Comparison of ENCODE assay signal across 8 mouse cellular contexts in the genomic region with DNA sequence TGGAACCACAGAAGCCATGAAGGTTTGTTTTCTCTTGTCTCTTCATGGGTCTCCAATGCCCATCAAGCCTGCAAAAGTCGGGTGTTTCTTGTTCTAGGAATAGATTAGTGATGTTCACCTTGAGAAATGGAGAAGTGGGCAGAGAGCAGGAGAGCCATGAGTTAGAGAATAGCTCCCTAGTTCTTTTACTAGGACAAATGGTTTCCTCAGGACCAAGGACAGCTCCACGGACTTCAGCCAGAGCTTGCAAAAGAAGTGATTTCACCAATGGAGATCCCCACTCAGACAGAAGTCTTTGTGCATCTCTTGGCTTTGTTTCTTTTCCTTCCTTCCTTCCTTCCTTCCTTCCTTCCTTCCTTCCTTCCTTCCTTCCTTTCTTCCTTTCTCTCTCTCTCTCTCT.
DNase-seq lines count a peak whose midpoint lies in the region; ATAC-seq and TF ChIP-seq lines count a peak whose summit lies in the region.

No protein-coding gene starts in this region.

- no peak overlapping the region for H3K9ac ChIP-seq in lung, postnatal 0 days (replicated peaks; ENCODE audit: low read depth)
- H3K9ac ChIP-seq in midbrain, postnatal 0 days (replicated peaks; ENCODE audit: low read length, poor library complexity, severe bottlenecking): no peak overlapping the region
- H3K9ac ChIP-seq in intestine, embryonic 15.5 days: no peak overlapping the region

- no peak overlapping the region for H3K4me2 ChIP-seq in lung, postnatal 0 days (replicated peaks; ENCODE audit: low read depth, low read length)
- no peak overlapping the region for H3K4me2 ChIP-seq in midbrain, postnatal 0 days (ENCODE audit: low read depth, low read length, poor library complexity, severe bottlenecking)
- no peak overlapping the region for H3K4me2 ChIP-seq in intestine, embryonic 15.5 days (replicated peaks)

- no peaks in the 10 kb centered on the region for H3K36me3 ChIP-seq in lung, postnatal 0 days (ENCODE audit: insufficient read depth, low read length)
- no peaks in the 10 kb centered on the region for H3K36me3 ChIP-seq in embryonic facial prominence, embryonic 10.5 days (replicated peaks)
- H3K36me3 ChIP-seq in midbrain, postnatal 0 days (ENCODE audit: insufficient read depth, low read length): no peaks in the 10 kb centered on the region
- no peaks in the 10 kb centered on the region for H3K36me3 ChIP-seq in intestine, embryonic 15.5 days

- no peak for TF ChIP-seq EP300 in lung, postnatal 0 days (IDR thresholded peaks at IDR 0.05)

- no peak for TF ChIP-seq POLR2A in lung, adult 2 months (IDR thresholded peaks at IDR 0.05; ENCODE audit: borderline replicate concordance, extremely low read depth, low read depth, low read length)

- 2% methylated on average over 2 of the region's 2 CpGs for WGBS in lung, postnatal 0 days
- WGBS in lung, adult 2 months: 7% methylated on average over 2 of the region's 2 CpGs
- 6% methylated on average over 2 of the region's 2 CpGs for WGBS in embryonic facial prominence, embryonic 10.5 days
- 8% methylated on average over 2 of the region's 2 CpGs for WGBS in midbrain, postnatal 0 days
- WGBS in intestine, embryonic 15.5 days: 9% methylated on average over 2 of the region's 2 CpGs

- no peak for TF ChIP-seq CTCF in lung, postnatal 0 days (IDR thresholded peaks at IDR 0.05)
- no peak for TF ChIP-seq CTCF in lung, adult 2 months (IDR thresholded peaks at IDR 0.05; ENCODE audit: insufficient read depth, low read length)
- TF ChIP-seq CTCF in midbrain, postnatal 0 days (IDR thresholded peaks at IDR 0.05): no peak

- no peak overlapping the region for H3K27ac ChIP-seq in lung, postnatal 0 days (ENCODE audit: low read length)
- H3K27ac ChIP-seq in embryonic facial prominence, embryonic 10.5 days (replicated peaks): no peak overlapping the region
- no peak overlapping the region for H3K27ac ChIP-seq in midbrain, postnatal 0 days (ENCODE audit: low read depth, low read length)
- H3K27ac ChIP-seq in intestine, embryonic 15.5 days: no peak overlapping the region

- ATAC-seq in lung, postnatal 0 days: no peak
- no peak for ATAC-seq in midbrain, postnatal 0 days (ENCODE audit: low FRiP score)
- ATAC-seq in intestine, embryonic 15.5 days: no peak

- peak; percentile 54 for DNase-seq in lung, postnatal 0 days (ENCODE audit: low spot score)
- DNase-seq in lung, adult 2 months: no peak
- peak; percentile 30 to 83 for DNase-seq in adrenal gland, adult (ENCODE audit: inconsistent age in 2 of 2, low spot score in 1 of 2)
- DNase-seq in embryonic facial prominence, embryonic 10.5 days (ENCODE audit: low spot score): peak; percentile 71
- DNase-seq in midbrain, postnatal 0 days (ENCODE audit: low spot score): peak; percentile 39
- DNase-seq in left cerebral cortex, adult 18-20 months (ENCODE audit: low spot score in 2 of 2): no peak
- DNase-seq in frontal cortex, postnatal 25 days (ENCODE audit: low spot score in 2 of 2): no peak

- no peak overlapping the region for H3K4me3 ChIP-seq in lung, postnatal 0 days (ENCODE audit: low read depth, low read length)
- H3K4me3 ChIP-seq in lung, adult 2 months (replicated peaks; ENCODE audit: extremely low read depth, low read depth, low read length): no peak overlapping the region
- no peak overlapping the region for H3K4me3 ChIP-seq in embryonic facial prominence, embryonic 10.5 days
- no peak overlapping the region for H3K4me3 ChIP-seq in midbrain, postnatal 0 days (ENCODE audit: low read depth, low read length)
- H3K4me3 ChIP-seq in intestine, embryonic 15.5 days (replicated peaks): no peak overlapping the region

- no peaks in the 10 kb centered on the region for H3K27me3 ChIP-seq in lung, postnatal 0 days (replicated peaks; ENCODE audit: insufficient read depth, low read length)
- no peaks in the 10 kb centered on the region for H3K27me3 ChIP-seq in embryonic facial prominence, embryonic 10.5 days (replicated peaks; ENCODE audit: low read depth, poor library complexity, severe bottlenecking)
- no peaks in the 10 kb centered on the region for H3K27me3 ChIP-seq in midbrain, postnatal 0 days (ENCODE audit: insufficient read depth, low read length)
- no peaks in the 10 kb centered on the region for H3K27me3 ChIP-seq in intestine, embryonic 15.5 days (replicated peaks)

- H3K4me1 ChIP-seq in lung, postnatal 0 days (ENCODE audit: insufficient read depth, low read depth, low read length): no peaks in the 10 kb centered on the region
- peaks cover 3% of the 10 kb centered on the region; the same call in 1 of the 2 replicates for H3K4me1 ChIP-seq in lung, adult 2 months (ENCODE audit: control insufficient read depth, insufficient read depth, low read length)
- H3K4me1 ChIP-seq in embryonic facial prominence, embryonic 10.5 days: 0 out of 2 replicates have a peak, but pooled peaks cover 8% of the 10 kb centered on the region
- no peaks in the 10 kb centered on the region for H3K4me1 ChIP-seq in midbrain, postnatal 0 days (ENCODE audit: insufficient read depth, low read length)
- H3K4me1 ChIP-seq in intestine, embryonic 15.5 days (replicated peaks): no peaks in the 10 kb centered on the region

- H3K9me3 ChIP-seq in lung, postnatal 0 days (ENCODE audit: low read length): no peaks in the 10 kb centered on the region
- no peaks in the 10 kb centered on the region for H3K9me3 ChIP-seq in embryonic facial prominence, embryonic 10.5 days
- H3K9me3 ChIP-seq in midbrain, postnatal 0 days (ENCODE audit: low read length): no peaks in the 10 kb centered on the region
- H3K9me3 ChIP-seq in intestine, embryonic 15.5 days: no peaks in the 10 kb centered on the region

Comparison
In these comparisons a context has a peak if more than half of its experiments do, and no peak if none do; other contexts are left out.
1. DNase-seq: peak in lung, postnatal 0 days (single experiment), adrenal gland, adult (2 of 2), embryonic facial prominence, embryonic 10.5 days (single experiment) and midbrain, postnatal 0 days (single experiment); none in lung, adult 2 months (single experiment), left cerebral cortex, adult 18-20 months (0 of 2) and frontal cortex, postnatal 25 days (0 of 2).